Mouse (Mus musculus): ENCODE data around the gene Rnf150. TPM values are rescaled to one million over a fixed set of nuclear protein-coding genes. Genes with fewer than 3 reads are reported as not detected.

Gene Rnf150
- polyA plus RNA-seq, 1 experiment from 2014 or later = 1.8 TPM

DNA sequence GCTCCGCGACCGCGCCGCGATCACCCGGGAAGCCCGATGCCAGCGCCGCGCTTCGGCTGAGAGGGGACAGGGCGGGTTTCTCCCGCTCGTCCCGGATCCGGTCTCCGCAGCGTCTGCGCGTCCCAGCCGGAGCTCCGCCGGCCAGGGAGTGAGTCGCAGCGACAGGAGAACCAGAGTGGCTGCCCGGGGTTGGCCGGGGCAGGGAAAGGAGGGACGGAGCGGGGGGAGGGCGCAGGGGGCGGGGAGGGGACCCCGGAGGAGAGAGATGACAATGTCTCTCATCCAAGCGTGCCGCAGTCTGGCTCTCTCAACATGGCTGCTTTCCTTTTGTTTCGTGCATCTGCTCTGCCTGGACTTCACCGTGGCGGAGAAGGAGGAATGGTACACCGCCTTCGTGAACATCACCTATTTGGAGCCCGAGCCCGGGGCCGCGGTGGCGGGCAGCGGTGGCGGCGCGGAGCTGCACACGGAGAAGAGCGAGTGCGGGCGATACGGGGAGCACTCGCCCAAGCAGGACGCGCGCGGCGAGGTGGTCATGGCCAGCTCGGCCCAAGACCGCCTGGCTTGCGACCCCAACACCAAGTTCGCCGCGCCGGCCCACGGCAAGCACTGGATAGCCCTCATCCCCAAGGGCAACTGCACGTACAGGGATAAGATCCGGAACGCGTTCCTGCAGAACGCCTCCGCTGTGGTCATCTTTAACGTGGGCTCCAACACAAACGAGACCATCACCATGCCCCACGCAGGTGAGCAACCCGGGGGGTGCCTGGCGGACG is 777 bp downstream of the Rnf150 start:
- ATAC-seq (replicated peaks) = peak; percentile 76
- Histone ChIP-seq H3K9me3 (no peaks in the 10 kb centered on the region), H3K36me3 (no peaks in the 10 kb centered on the region), H3K4me2 (replicated peaks) (peak overlapping the region; percentile 64), H3K4me3 (peak overlapping the region; percentile 95), H3K4me1 (peaks cover 27% of the 10 kb centered on the region), H3K27me3 (no peaks in the 10 kb centered on the region), H3K27ac (replicated peaks) (peak overlapping the region; percentile 83), H3K9ac (replicated peaks) (peak overlapping the region; percentile 79)
- under 1% methylated on average over 78 of the region's 80 CpGs for WGBS

- Histone ChIP-seq H3K4me2 (replicated peaks) (peak overlapping the region; percentile 64), H3K9me3 (no peaks in the 10 kb centered on the region), H3K27ac (replicated peaks) (peak overlapping the region; percentile 83), H3K4me1 (peaks cover 27% of the 10 kb centered on the region), H3K4me3 (peak overlapping the region; percentile 95), H3K27me3 (no peaks in the 10 kb centered on the region), H3K36me3 (no peaks in the 10 kb centered on the region), H3K9ac (replicated peaks) (peak overlapping the region; percentile 79)
- WGBS = 3% methylated on average over 10 of the region's 10 CpGs
- peak; percentile 20 for ATAC-seq (replicated peaks)
These were observed 1.3 kb downstream of the Rnf150 start for GRCm38 (mm10) chr8:82864521-82864818.

DNA sequence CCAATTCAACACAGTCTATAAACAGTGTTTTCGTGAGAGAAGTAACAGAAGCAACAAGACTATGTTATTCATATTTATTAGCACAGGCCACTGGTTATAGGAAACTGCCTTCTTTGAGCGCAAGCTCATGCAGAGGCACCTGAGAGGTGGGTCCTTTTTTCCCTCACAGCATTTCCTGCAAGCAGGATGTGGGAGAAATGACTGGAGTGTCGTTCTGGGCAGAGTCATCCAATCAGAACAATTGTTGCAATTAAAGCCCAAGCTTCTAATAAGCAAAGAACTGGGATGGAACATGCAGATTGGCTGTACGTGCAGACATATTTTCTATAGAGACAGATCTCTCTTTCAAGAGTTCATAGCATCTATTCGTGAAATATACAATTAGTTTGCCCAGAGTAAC is 2.1 kb downstream of the Rnf150 start:
- no peaks in the 10 kb centered on the region for H3K9me3 ChIP-seq
- peak overlapping the region; percentile 79; the same call in 1 of the 2 replicates for H3K9ac ChIP-seq (replicated peaks)
- no peaks in the 10 kb centered on the region for H3K27me3 ChIP-seq
- H3K4me1 ChIP-seq = peaks cover 27% of the 10 kb centered on the region
- ATAC-seq (replicated peaks) = no peak
- peak overlapping the region; percentile 95 for H3K4me3 ChIP-seq
- H3K27ac ChIP-seq (replicated peaks) = no peak overlapping the region
- no peaks in the 10 kb centered on the region for H3K36me3 ChIP-seq
- WGBS = 37% methylated on average over 5 of the region's 5 CpGs
- H3K4me2 ChIP-seq (replicated peaks) = peak overlapping the region; percentile 64

DNA sequence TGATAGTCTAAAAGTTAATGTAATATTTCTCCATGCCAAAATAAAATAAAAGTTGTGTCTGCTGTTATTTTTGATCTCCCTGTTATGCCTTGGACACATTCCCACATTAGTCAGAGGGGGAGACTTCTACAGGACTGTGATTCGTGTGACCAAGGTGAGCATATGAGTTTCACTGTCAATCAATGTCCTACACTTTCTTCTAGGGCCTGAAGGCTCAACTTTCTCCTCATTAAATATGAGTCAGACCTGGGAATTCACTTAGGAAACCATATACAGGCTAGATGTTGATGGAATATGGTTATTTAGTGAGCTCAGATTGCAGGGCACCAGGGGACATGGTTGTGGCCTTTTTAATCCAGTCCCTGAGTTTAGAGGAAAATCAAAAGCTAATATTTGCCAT is 3.1 kb downstream of the Rnf150 start:
- Histone ChIP-seq H3K4me2 (replicated peaks) (peak overlapping the region; percentile 64), H3K36me3 (no peaks in the 10 kb centered on the region), H3K4me3 (no peak overlapping the region), H3K9me3 (no peaks in the 10 kb centered on the region), H3K27ac (replicated peaks) (no peak overlapping the region), H3K27me3 (no peaks in the 10 kb centered on the region), H3K9ac (replicated peaks) (no peak overlapping the region), H3K4me1 (peaks cover 27% of the 10 kb centered on the region)
- no peak for ATAC-seq (replicated peaks)
- WGBS = 57% methylated on average over 1 of the region's 1 CpGs

GRCm38 (mm10) chr8:82870840-82871490 is 7.8 kb downstream of the Rnf150 start:
- Histone ChIP-seq H3K36me3 (no peaks in the 10 kb centered on the region), H3K9me3 (no peaks in the 10 kb centered on the region), H3K4me3 (no peak overlapping the region), H3K9ac (replicated peaks) (no peak overlapping the region), H3K4me2 (replicated peaks) (no peak overlapping the region), H3K4me1 (peaks cover 8% of the 10 kb centered on the region), H3K27me3 (no peaks in the 10 kb centered on the region), H3K27ac (replicated peaks) (no peak overlapping the region)
- 84% methylated on average over 4 of the region's 4 CpGs for WGBS
- ATAC-seq (replicated peaks) = no peak

- ATAC-seq (replicated peaks) = no peak
- H3K4me1 ChIP-seq = 0 out of 2 replicates have a peak, but pooled peaks cover 3% of the 10 kb centered on the region
- no peaks in the 10 kb centered on the region for H3K27me3 ChIP-seq
- H3K36me3 ChIP-seq = no peaks in the 10 kb centered on the region
- no peak overlapping the region for H3K9ac ChIP-seq (replicated peaks)
- no peaks in the 10 kb centered on the region for H3K9me3 ChIP-seq
- H3K27ac ChIP-seq (replicated peaks) = no peak overlapping the region
- H3K4me2 ChIP-seq (replicated peaks) = no peak overlapping the region
- H3K4me3 ChIP-seq = no peak overlapping the region
- WGBS = 87% methylated on average over 4 of the region's 4 CpGs
These were observed 8.8 kb downstream of the Rnf150 start for GRCm38 (mm10) chr8:82871986-82872385.

DNA sequence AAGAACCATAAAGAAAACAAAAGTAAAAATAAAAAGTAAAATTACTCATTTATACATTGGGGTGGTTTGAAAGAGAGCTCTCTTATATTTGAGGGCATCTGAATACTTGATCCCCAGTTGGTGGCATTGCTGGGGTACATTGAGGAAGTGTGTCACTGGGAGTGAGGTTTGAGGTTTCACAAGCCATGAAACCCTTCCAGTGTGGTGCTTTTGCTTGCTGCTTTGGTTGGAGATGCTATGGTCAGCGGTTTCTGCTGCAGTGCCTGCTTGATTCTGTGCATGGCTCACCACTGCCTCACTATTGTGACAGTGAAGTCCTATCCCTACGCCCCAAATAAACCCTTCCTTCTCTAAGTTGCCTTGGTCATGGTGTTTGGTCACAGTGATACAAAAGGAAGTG is 10.9 kb downstream of the Rnf150 start:
- Histone ChIP-seq H3K36me3 (no peaks in the 10 kb centered on the region), H3K9me3 (no peaks in the 10 kb centered on the region), H3K27me3 (no peaks in the 10 kb centered on the region), H3K4me1 (no peaks in the 10 kb centered on the region), H3K4me3 (no peak overlapping the region), H3K27ac (replicated peaks) (no peak overlapping the region), H3K9ac (replicated peaks) (no peak overlapping the region), H3K4me2 (replicated peaks) (no peak overlapping the region)
- no peak for ATAC-seq (replicated peaks)
- WGBS = 80% methylated on average over 2 of the region's 2 CpGs

- Histone ChIP-seq H3K4me2 (replicated peaks) (no peak overlapping the region), H3K4me1 (no peaks in the 10 kb centered on the region), H3K36me3 (no peaks in the 10 kb centered on the region), H3K9ac (replicated peaks) (no peak overlapping the region), H3K9me3 (no peaks in the 10 kb centered on the region), H3K27me3 (no peaks in the 10 kb centered on the region), H3K27ac (replicated peaks) (no peak overlapping the region), H3K4me3 (no peak overlapping the region)
- ATAC-seq (replicated peaks) = no peak
- 76% methylated on average over 7 of the region's 7 CpGs for WGBS
These were observed 12.0 kb downstream of the Rnf150 start for GRCm38 (mm10) chr8:82875135-82875534.

DNA sequence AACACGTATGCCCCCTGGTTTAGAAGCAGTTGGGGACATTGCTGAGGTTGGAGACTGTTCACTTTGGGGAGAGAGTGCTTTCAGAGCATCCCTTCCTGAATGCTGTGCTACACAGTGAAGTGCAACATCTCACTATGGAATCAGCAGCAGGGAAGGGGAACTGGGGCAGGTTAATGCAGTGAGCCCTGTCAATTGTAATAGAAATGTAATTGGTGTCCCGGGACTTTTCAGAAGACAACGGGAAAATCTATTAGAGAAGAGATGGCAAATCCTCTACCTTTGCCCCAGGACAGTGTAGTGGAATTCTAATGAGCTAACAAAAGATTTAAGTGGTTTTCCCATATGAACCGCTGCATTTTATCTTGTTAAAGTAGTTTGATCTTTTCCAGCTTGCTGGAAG is 21.3 kb downstream of the Rnf150 start:
- WGBS = 66% methylated on average over 4 of the region's 4 CpGs
- no peak; the same call in 1 of the 2 replicates for ATAC-seq (replicated peaks)

GRCm38 (mm10) chr8:82887234-82887633 is 24.1 kb downstream of the Rnf150 start:
- Histone ChIP-seq H3K4me1 (no peaks in the 10 kb centered on the region), H3K9ac (replicated peaks) (no peak overlapping the region), H3K27me3 (no peaks in the 10 kb centered on the region), H3K36me3 (no peaks in the 10 kb centered on the region), H3K4me2 (replicated peaks) (no peak overlapping the region), H3K27ac (replicated peaks) (no peak overlapping the region), H3K9me3 (no peaks in the 10 kb centered on the region), H3K4me3 (no peak overlapping the region)
- WGBS = 89% methylated on average over 4 of the region's 4 CpGs
- no peak for ATAC-seq (replicated peaks)

More for the DNA sequence above, 21.3 kb downstream of the Rnf150 start:
- Histone ChIP-seq H3K36me3 (no peaks in the 10 kb centered on the region), H3K4me1 (no peaks in the 10 kb centered on the region), H3K27me3 (no peaks in the 10 kb centered on the region), H3K4me2 (replicated peaks) (no peak overlapping the region), H3K9me3 (no peaks in the 10 kb centered on the region), H3K27ac (replicated peaks) (no peak overlapping the region), H3K4me3 (no peak overlapping the region), H3K9ac (replicated peaks) (no peak overlapping the region)

- WGBS = 68% methylated on average over 10 of the region's 10 CpGs
These were observed 26.0 kb downstream of the Rnf150 start for GRCm38 (mm10) chr8:82889062-82889720.

DNA sequence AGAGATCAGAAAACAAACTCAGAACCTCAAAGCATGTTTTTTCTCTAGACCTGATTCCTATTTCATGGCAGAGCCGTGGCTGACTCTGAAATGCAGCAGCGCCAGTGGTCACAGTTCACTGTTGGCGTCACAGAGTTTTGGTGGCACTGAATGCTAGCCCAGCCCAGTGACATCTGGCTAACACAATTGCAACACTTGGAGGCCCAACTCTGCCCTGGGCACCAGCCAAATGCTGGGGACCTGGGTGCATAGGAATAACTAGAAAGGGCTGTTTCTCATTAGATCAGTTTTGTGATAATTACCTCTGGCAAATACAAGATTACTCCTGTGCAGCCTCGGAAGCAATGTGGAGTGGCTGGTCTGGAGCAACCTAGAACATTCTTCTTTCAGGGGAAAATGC is 31.9 kb downstream of the Rnf150 start:
- H3K27ac ChIP-seq (replicated peaks) = no peak overlapping the region
- no peak overlapping the region for H3K4me2 ChIP-seq (replicated peaks)
- no peaks in the 10 kb centered on the region for H3K9me3 ChIP-seq
- H3K9ac ChIP-seq (replicated peaks) = no peak overlapping the region
- no peaks in the 10 kb centered on the region for H3K4me1 ChIP-seq
- no peak overlapping the region for H3K4me3 ChIP-seq
- WGBS = 61% methylated on average over 4 of the region's 4 CpGs
- ATAC-seq (replicated peaks) = no peak
- H3K36me3 ChIP-seq = no peaks in the 10 kb centered on the region
- H3K27me3 ChIP-seq = no peaks in the 10 kb centered on the region

More at GRCm38 (mm10) chr8:82889062-82889720, 26.0 kb downstream of the Rnf150 start:
- Histone ChIP-seq H3K27me3 (no peaks in the 10 kb centered on the region), H3K27ac (replicated peaks) (no peak overlapping the region), H3K9me3 (no peaks in the 10 kb centered on the region), H3K36me3 (no peaks in the 10 kb centered on the region), H3K9ac (replicated peaks) (no peak overlapping the region), H3K4me1 (no peaks in the 10 kb centered on the region), H3K4me3 (no peak overlapping the region), H3K4me2 (replicated peaks) (no peak overlapping the region)
- no peak for ATAC-seq (replicated peaks)

All from forebrain, embryonic 15.5 days (tissue).